Mouse (Mus musculus): ENCODE results near the gene Arpp19. TPM values are rescaled to one million over a fixed set of nuclear protein-coding genes. Genes with fewer than 3 reads are reported as not detected.
A peak's percentile ranks its signal among the peaks of the same experiment; 100 is the strongest.

The Arpp19 gene
- polyA plus RNA-seq, 1 experiment from 2014 or later = 197 TPM

GRCm38 (mm10) chr9:75041840-75042525 is 4.6 kb downstream of the Arpp19 start:
- WGBS = 84% methylated on average over 2 of the region's 2 CpGs
- Histone ChIP-seq H3K27me3 (no peaks in the 10 kb centered on the region), H3K4me1 (replicated peaks) (peaks cover 21% of the 10 kb centered on the region), H3K36me3 (no peaks in the 10 kb centered on the region), H3K4me3 (no peak overlapping the region), H3K27ac (replicated peaks) (no peak overlapping the region), H3K9me3 (no peaks in the 10 kb centered on the region), H3K4me2 (no peak overlapping the region), H3K9ac (no peak overlapping the region)
- ATAC-seq (ENCODE audit: low FRiP score, low read depth) = no peak

GRCm38 (mm10) chr9:75043191-75043590 is 5.8 kb downstream of the Arpp19 start:
- 95% methylated on average over 2 of the region's 2 CpGs for WGBS
- Histone ChIP-seq H3K4me3 (no peak overlapping the region), H3K27me3 (no peaks in the 10 kb centered on the region), H3K9me3 (no peaks in the 10 kb centered on the region), H3K4me1 (replicated peaks) (peaks cover 21% of the 10 kb centered on the region), H3K4me2 (no peak overlapping the region), H3K9ac (no peak overlapping the region), H3K36me3 (no peaks in the 10 kb centered on the region), H3K27ac (replicated peaks) (no peak overlapping the region)
- ATAC-seq (ENCODE audit: low FRiP score, low read depth) = no peak

GRCm38 (mm10) chr9:75047079-75047478 is 9.7 kb downstream of the Arpp19 start:
- Histone ChIP-seq H3K9ac (no peak overlapping the region), H3K27me3 (no peaks in the 10 kb centered on the region), H3K4me1 (replicated peaks) (peaks cover 5% of the 10 kb centered on the region; the same call in 1 of the 2 replicates), H3K27ac (replicated peaks) (no peak overlapping the region), H3K9me3 (no peaks in the 10 kb centered on the region), H3K36me3 (no peaks in the 10 kb centered on the region), H3K4me3 (no peak overlapping the region), H3K4me2 (no peak overlapping the region)
- ATAC-seq (ENCODE audit: low FRiP score, low read depth) = no peak

GRCm38 (mm10) chr9:75049100-75049499 is 11.7 kb downstream of the Arpp19 start:
- no peaks in the 10 kb centered on the region for H3K9me3 ChIP-seq
- H3K4me1 ChIP-seq (replicated peaks) = peaks cover 5% of the 10 kb centered on the region; the same call in 1 of the 2 replicates
- H3K27ac ChIP-seq (replicated peaks) = no peak overlapping the region
- ATAC-seq (ENCODE audit: low FRiP score, low read depth) = no peak
- 81% methylated on average over 3 of the region's 3 CpGs for WGBS
- H3K4me3 ChIP-seq = no peak overlapping the region
- H3K27me3 ChIP-seq = no peaks in the 10 kb centered on the region
- no peak overlapping the region for H3K4me2 ChIP-seq
- H3K9ac ChIP-seq = no peak overlapping the region
- no peaks in the 10 kb centered on the region for H3K36me3 ChIP-seq

- H3K4me3 ChIP-seq = no peak overlapping the region
- ATAC-seq (ENCODE audit: low FRiP score, low read depth) = peak; percentile 66; the same call in 1 of the 2 replicates
- 0 out of 2 replicates have a peak, but pooled peaks cover 4% of the 10 kb centered on the region for H3K36me3 ChIP-seq
- H3K9ac ChIP-seq = no peak overlapping the region
- 31% methylated on average over 3 of the region's 3 CpGs for WGBS
- no peaks in the 10 kb centered on the region for H3K9me3 ChIP-seq
- no peak overlapping the region for H3K4me2 ChIP-seq
- H3K27me3 ChIP-seq = no peaks in the 10 kb centered on the region
- H3K27ac ChIP-seq (replicated peaks) = no peak overlapping the region
- H3K4me1 ChIP-seq (replicated peaks) = peaks cover 5% of the 10 kb centered on the region; the same call in 1 of the 2 replicates
These were observed 12.6 kb downstream of the Arpp19 start for GRCm38 (mm10) chr9:75050003-75050402.

GRCm38 (mm10) chr9:75051841-75052240 is 14.4 kb downstream of the Arpp19 start:
- H3K4me1 ChIP-seq (replicated peaks) = peaks cover 5% of the 10 kb centered on the region; the same call in 1 of the 2 replicates
- H3K9ac ChIP-seq = no peak overlapping the region
- ATAC-seq (ENCODE audit: low FRiP score, low read depth) = no peak
- H3K4me3 ChIP-seq = no peak overlapping the region
- H3K9me3 ChIP-seq = no peaks in the 10 kb centered on the region
- no peak overlapping the region for H3K4me2 ChIP-seq
- WGBS = 91% methylated on average over 4 of the region's 4 CpGs
- H3K27me3 ChIP-seq = no peaks in the 10 kb centered on the region
- H3K27ac ChIP-seq (replicated peaks) = no peak overlapping the region
- peaks cover 9% of the 10 kb centered on the region; the same call in 1 of the 2 replicates for H3K36me3 ChIP-seq

GRCm38 (mm10) chr9:75055046-75055445 is 17.6 kb downstream of the Arpp19 start:
- WGBS = 92% methylated on average over 5 of the region's 5 CpGs
- H3K4me1 ChIP-seq (replicated peaks) = peaks cover 5% of the 10 kb centered on the region; the same call in 1 of the 2 replicates
- no peaks in the 10 kb centered on the region for H3K9me3 ChIP-seq
- H3K27me3 ChIP-seq = no peaks in the 10 kb centered on the region
- H3K4me3 ChIP-seq = no peak overlapping the region
- H3K4me2 ChIP-seq = no peak overlapping the region
- no peak for ATAC-seq (ENCODE audit: low FRiP score, low read depth)
- no peak overlapping the region for H3K9ac ChIP-seq
- H3K27ac ChIP-seq (replicated peaks) = no peak overlapping the region
- peaks cover 23% of the 10 kb centered on the region for H3K36me3 ChIP-seq

GRCm38 (mm10) chr9:75064678-75065331 is 27.4 kb downstream of the Arpp19 start:
- no peaks in the 10 kb centered on the region for H3K4me1 ChIP-seq (replicated peaks)
- H3K9me3 ChIP-seq = no peaks in the 10 kb centered on the region
- H3K27ac ChIP-seq (replicated peaks) = no peak overlapping the region
- WGBS = 68% methylated on average over 9 of the region's 9 CpGs
- H3K4me3 ChIP-seq = no peak overlapping the region
- H3K27me3 ChIP-seq = no peaks in the 10 kb centered on the region
- no peak overlapping the region for H3K4me2 ChIP-seq
- no peak for ATAC-seq (ENCODE audit: low FRiP score, low read depth)
- H3K36me3 ChIP-seq = no peaks in the 10 kb centered on the region
- H3K9ac ChIP-seq = no peak overlapping the region

GRCm38 (mm10) chr9:75070457-75071028 is 33.1 kb downstream of the Arpp19 start, which contains the start of gene Myo5a:
Gene Myo5a (plus strand): TSS chr9:75071015.
- H3K27ac ChIP-seq (replicated peaks) = peak within 1 kb of the TSS; percentile 97
- peaks cover 28% of the 10 kb centered on the region for H3K4me1 ChIP-seq (replicated peaks)
- peak within 1 kb of the TSS; percentile 91 for H3K9ac ChIP-seq
- ATAC-seq (ENCODE audit: low FRiP score, low read depth) = peak; percentile 74
- no peaks in the 10 kb centered on the region for H3K9me3 ChIP-seq
- no peaks in the 10 kb centered on the region for H3K36me3 ChIP-seq
- H3K4me3 ChIP-seq = peak within 1 kb of the TSS; percentile 98
- H3K4me2 ChIP-seq = peak within 1 kb of the TSS; percentile 65
- H3K27me3 ChIP-seq = no peaks in the 10 kb centered on the region
- 20% methylated on average over 23 of the region's 23 CpGs for WGBS

GRCm38 (mm10) chr9:75071029-75071705 is 33.8 kb downstream of the Arpp19 start:
- ATAC-seq (ENCODE audit: low FRiP score, low read depth) = peak; percentile 96
- H3K9ac ChIP-seq = peak overlapping the region; percentile 91
- H3K4me3 ChIP-seq = peak overlapping the region; percentile 98
- peak overlapping the region; percentile 97 for H3K27ac ChIP-seq (replicated peaks)
- no peaks in the 10 kb centered on the region for H3K9me3 ChIP-seq
- H3K4me1 ChIP-seq (replicated peaks) = peaks cover 28% of the 10 kb centered on the region
- 1% methylated on average over 66 of the region's 92 CpGs for WGBS
- H3K36me3 ChIP-seq = no peaks in the 10 kb centered on the region
- H3K27me3 ChIP-seq = no peaks in the 10 kb centered on the region
- peak overlapping the region; percentile 65 for H3K4me2 ChIP-seq

- H3K27me3 ChIP-seq = no peaks in the 10 kb centered on the region
- peak overlapping the region; percentile 97 for H3K27ac ChIP-seq (replicated peaks)
- H3K4me2 ChIP-seq = peak overlapping the region; percentile 65
- ATAC-seq (ENCODE audit: low FRiP score, low read depth) = no peak; the same call in 1 of the 2 replicates
- no peaks in the 10 kb centered on the region for H3K36me3 ChIP-seq
- H3K9ac ChIP-seq = peak overlapping the region; percentile 91
- WGBS = under 1% methylated on average over 29 of the region's 29 CpGs
- peak overlapping the region; percentile 98 for H3K4me3 ChIP-seq
- H3K9me3 ChIP-seq = no peaks in the 10 kb centered on the region
- peaks cover 28% of the 10 kb centered on the region for H3K4me1 ChIP-seq (replicated peaks)
These were observed 34.3 kb downstream of the Arpp19 start for GRCm38 (mm10) chr9:75071706-75072192.

Measured in hindbrain, embryonic 15.5 days (tissue).